Mouse (Mus musculus) kidney, adult 2 months (tissue): ENCODE results near the gene Dnah8.

Experiments used
- CTCF ChIP-seq: fragments of 200-500 bp; conservative IDR thresholded peaks from 2 replicates; pipeline ENCODE4 v1.5.1; 2011; ENCODE audit warnings: low read depth, mild to moderate bottlenecking, control low read depth, low read length, moderate library complexity, mixed read lengths; ENCODE audit not compliant: insufficient read depth, insufficient read length
- POLR2A ChIP-seq: fragments of 200-500 bp; IDR thresholded peaks from one replicate; pipeline ENCODE4 v1.6.1; 2011; ENCODE audit warnings: low read depth, low read length, control low read depth

GRCm38 (mm10) chr17:30637714-30638113 is 13.6 kb downstream of the Dnah8 start:
- TF ChIP-seq POLR2A (no peak), CTCF (no peak)
